Mouse (Mus musculus) brain, adult 2 months (tissue): ENCODE data around the gene Dcaf17.

Source experiments
- DNase-seq: peaks from one replicate; pipeline ENCODE4 v3.0.0; 2011; ENCODE audit warnings: low read depth, low spot score

Gene Dcaf17

DNA sequence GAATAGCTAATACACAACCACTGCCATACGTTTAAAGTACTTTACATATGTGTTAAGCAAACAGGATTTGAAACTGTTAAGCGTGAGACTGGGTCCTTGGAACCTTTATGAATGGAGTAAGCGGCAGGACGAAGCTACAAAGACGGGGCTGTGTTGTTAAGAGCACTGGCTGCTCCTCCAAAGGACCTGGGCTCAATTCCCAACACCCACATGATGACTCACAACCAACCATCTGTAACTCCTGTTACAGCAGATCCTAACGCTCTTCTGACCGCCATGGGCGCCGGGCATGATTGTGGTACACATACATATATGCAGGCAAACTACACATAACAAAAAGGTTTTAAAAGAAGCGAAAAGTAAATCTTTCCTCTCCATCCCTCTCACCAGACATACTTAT is 65.7 kb downstream of the Dcaf17 start:
- DNase-seq: peak; percentile 79

DNA sequence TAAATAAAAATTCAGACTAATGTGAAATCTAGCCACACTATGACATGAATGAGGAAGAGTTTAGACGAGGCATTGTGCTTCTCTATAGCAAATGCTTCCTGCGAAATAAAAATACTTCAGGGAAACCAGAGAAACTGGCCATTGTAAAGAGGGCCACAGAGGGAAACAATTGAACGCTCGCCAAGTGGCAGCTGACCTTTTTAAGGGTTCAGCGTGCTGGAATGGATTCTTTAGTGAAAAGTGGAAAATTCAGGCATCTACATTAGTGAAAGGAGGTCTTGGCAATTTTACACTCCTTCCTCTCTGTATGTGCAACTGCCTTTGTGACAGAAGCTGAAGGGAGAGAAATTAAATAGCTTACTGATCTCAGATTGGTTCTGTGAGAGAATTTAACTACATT is 66.3 kb downstream of the Dcaf17 start:
- DNase-seq: no peak

DNA sequence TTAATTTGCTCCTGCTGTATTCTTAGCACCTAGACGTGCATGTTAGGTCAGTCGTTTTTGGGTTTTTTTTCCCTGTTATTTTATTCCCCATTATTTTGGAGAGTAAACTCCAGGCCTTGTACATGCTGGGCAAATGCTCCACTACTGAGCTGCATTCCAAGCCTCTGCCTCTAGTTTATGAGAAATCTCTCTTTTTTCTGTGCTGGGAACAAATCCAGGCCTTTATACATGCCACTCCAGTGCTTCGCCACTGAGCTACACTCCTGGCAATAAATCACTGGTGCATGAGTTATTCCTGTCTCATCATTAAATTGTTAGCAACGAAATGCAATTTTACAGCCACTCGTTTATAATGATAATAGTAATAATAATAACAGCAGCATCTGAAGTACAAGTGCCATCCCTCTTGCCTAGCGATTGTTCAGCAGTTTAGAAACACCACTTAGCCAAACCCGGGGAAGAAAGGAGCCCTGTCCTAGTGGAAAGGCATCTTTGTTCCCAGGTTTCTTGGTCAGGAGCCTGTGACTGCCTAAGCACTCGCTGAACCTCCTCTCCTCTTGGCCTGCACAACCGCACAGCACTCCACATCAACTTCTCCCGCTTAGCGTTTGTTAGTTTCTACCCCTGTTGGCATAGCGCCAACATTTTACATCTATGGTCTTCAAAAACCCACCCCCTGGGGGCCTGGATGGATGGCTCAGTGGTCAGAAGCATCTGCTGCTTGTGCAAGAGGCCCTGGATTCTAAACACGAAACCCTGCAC is 67.3 kb downstream of the Dcaf17 start:
- peak; percentile 22 for DNase-seq

DNA sequence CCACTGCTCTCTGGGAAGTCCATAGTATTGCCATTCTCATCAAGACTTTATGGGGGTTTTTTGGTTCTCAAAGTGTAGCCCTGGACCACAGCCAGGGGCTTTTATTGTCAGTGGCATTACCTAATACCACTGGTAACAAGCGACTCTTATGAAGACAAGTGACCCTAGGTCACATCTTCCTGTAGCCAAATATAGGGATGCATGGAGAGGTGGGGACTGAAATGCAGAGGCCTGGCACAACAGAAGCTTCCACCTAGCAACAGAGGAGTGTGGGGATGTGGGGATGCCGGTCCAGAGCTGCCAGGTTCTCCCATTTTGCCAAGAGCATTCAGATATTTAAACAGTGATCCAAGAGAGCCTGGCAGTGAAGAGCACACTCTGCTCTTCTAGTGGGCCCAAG is 68.5 kb downstream of the Dcaf17 start:
- DNase-seq: no peak

DNA sequence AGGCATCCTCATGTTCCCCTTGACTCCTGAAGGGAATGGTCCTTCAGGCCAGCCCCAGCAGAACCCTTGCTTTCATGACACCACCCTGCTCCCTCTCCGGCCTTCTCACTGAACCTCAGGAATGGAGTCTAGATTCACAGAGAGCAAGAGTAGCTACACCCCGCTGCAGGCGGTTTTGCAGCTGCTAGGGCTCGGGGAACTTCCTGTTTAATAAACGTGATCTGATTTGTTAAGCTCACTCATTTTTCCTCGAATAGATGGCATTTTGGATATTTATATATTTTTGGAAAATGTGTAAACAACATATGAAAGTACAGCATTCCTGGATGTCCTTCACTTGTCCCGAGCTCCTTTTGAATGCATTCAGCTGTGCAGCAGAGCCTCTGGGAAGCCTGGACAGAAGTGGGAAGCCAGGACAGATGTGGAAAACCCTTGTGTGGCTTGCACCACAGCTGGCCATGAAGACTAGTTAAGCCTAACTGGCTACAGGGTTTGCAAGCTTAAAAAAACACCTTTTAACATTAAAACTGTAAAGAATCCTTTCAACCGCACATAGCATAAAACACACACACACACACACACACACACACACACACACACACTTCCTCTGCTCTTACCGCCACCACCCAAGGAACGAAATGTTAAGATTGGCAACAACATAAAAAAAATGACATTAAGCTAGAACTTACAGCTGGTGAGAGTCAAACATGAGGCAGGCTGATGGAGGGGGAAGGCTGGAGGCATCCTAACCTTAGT is 72.8 kb downstream of the Dcaf17 start:
- no peak for DNase-seq

DNA sequence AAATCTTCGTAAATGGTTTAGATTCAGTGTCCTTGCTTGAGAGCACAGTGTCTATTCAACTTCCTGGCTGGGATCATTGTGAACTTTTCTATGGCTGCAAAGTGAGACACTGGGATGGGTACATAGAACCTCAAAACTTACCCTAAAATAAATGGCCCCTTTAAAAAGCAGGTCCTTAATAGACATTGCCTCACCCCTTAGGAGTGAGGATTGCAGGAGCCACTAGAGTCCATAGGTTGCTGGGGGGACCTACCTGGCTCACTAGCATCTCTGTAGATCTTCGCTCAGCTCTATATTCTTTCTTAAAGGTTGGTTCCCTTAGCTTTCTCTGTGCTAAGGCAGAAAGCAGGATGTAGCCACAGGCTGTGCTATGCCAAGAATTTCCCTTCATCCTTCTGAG is 75.2 kb downstream of the Dcaf17 start:
- no peak for DNase-seq

DNA sequence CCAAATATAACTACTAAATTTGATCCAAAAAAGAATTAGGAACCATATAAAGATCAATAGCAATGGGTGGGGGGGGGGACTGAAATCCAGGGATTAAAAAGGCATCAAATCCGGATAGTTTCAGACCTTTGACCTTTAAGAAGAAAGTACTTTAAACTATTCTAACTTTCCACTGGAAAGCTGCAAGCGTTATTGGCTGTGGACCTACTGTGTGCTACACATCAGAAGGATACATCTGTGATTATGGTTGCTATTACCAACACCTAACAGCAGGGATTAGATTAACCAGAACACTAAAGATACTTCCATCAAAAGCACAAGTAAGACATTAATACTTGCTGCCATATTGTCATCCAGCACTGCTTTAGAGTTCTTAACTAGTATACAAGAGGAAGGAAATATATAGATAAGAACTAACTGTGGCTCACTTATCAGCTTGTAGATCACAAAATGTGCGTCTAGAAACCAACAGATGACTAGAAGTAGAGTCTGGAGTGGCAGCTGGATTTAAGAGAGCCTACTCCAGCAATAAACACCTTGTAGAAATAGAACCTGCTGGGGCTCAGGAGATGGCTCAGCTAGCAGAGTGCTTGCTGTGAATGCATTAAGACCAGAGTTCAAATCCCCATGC is 76.9 kb downstream of the Dcaf17 start:
- DNase-seq: no peak

DNA sequence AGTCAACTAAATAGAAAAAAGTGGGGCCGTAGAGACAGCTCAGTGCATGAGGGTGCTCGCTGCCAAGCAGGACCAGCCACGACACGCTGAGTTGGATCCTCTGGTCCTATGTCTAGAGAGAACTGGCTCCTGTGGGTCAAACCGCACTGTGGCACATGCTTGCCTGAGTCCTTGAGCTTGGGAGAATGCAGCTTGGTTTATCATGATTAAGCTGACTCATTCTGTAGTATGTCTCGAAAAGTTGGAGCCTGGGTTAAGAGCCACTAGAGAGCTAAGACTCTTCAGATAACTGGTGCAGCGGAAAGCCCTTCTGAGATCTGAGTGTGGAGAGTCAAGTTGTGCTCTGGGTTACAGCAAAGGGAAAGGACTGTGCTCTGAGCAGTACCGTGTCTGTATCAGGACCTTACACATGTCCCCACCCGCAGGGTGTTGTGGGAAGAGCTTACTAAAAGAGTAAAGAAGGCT is 78.9 kb downstream of the Dcaf17 start:
- DNase-seq: no peak

DNA sequence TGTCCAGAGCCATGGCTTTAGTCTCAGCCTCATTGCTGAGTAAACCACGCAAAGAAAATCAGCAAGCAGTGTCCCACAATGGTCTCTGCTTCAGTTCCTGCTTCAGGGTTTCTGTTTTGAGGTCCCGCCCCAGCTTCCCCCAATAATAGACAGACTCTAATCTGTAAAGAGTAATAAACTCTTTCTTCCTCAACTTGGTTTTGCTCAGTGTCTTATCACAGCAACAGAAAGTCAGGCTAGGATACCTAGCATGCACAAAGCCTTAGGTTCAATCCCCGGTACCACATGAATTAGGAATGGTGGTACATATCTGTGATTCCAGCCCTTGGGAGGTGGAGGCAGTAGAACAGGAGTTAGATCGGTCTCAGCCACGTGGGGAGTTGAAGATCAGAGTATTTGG is 79.7 kb downstream of the Dcaf17 start:
- no peak for DNase-seq

DNA sequence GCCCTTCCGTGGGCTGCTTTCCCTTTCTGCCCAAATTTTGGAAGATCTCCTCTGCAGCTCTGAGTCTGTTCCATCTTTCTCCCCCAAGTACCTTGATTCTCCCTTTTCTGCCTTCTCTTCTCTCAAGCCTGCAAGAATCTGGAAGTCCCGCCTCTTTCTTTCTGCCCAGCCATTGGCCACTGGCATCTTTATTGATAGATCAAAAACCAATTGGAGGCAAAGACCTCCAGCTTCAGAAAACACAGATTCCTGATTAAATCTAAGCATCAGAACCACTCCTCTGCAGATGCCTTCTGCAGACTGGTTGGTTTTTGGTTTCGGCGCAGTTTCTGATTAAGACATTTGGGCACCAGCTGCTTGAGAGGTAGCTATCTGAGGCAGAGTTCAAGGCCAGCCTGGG is 85.5 kb downstream of the Dcaf17 start:
- no peak for DNase-seq

DNA sequence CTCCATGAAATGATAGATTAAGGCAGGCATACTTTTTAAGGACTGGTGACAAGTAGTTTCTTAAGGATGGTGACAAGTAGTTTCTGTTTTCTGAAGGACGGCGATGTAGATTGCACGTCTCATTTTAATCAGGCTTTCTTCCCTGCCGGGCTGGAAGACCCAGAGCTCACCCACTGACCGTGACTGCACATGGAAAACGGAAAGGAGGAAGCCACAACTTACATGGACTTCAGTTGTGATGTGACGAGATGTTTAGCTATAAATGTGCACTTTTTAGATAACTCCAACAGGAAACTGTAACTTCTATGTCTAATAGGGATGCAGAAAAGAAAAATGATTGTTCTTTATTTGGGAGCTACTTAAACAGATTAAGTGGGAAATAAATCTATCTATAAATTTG is 87.3 kb downstream of the Dcaf17 start:
- no peak for DNase-seq

DNA sequence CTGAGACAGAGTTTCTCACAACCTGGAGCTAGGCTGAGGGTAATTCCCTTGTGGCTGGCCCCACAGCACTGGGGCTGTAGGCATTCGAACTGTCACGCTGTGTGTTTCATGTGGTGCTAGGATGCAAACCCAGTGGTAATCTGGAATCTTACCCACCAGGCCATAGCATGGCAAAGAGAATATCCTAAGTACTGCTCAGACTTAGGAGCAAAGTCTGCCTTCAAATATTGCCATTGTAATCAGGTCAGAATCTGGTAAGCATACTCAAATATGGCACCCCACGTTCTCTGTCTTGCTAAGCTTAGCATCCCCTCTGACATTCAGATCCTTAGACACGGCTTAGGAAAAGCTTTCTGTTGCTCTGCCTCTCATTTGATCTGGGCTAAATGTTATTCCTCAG is 90.7 kb downstream of the Dcaf17 start:
- DNase-seq: no peak

DNA sequence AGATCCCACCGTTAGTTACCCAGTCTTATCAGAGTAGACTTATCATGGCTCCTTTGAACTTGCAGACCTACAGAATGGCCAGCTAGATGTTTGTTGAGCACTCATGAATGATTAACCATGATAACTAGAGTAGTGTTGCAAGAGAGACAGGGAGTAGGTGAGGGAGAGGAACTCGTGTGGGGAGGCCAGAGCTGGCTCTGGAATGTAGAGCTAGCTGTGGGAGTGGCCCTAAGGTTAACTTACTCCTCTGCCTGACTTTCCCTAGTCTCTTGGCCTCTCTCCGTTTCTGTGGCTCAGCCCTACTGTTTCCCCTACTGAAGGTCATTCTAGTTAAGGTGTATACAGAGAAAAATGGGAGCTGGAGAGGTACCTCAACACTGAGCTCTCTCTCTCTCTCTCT is 91.1 kb downstream of the Dcaf17 start:
- DNase-seq: no peak

DNA sequence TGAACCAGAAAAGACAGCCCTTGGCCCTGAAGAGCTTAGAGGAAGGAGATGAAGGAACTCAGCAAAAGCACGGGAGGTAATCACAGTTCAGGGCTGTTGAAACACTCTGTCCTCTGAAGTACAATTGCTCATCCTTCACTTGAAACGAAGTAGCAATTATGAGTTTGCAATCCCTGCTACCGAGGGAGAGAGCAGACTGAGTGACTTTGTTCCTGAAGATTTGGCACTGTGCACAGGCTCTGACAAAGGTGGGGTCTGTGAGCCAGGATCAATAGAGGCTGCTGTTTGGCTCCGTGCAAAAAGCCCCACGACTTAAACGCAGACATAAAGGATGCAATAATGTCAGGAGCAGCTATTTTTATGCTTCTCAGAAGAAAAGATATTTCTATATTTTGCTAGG is 92.7 kb downstream of the Dcaf17 start:
- DNase-seq: peak; percentile 60
